Mouse (Mus musculus) ES-E14 (cell line): ENCODE measurements around the gene Klrb1c. TPM values are rescaled to one million over a fixed set of nuclear protein-coding genes. Genes with fewer than 3 reads are reported as not detected.
"Not testable (repeated sequence)": the region's sequence is repeated elsewhere in the genome, so short reads cannot be mapped to it uniquely, and the experiment has no call there.

ENCODE experiments used
- DNase-seq: peaks from one replicate; pipeline ENCODE4 v3.0.0-alpha.2; 2013; ENCODE audit warnings: low read depth, low spot score
- H3K27ac ChIP-seq: 2 replicates; pipeline ENCODE4 v1.5.1; 2012; ENCODE audit warnings: low read depth, mild to moderate bottlenecking, low read length, moderate library complexity, mixed read lengths; ENCODE audit not compliant: poor library complexity, insufficient read depth, severe bottlenecking
- H3K36me3 ChIP-seq: 2 replicates; pipeline ENCODE4 v1.6.1; 2012; ENCODE audit warnings: mild to moderate bottlenecking, low read length, moderate library complexity, mixed read lengths; ENCODE audit not compliant: control insufficient read depth, poor library complexity, insufficient read depth, severe bottlenecking
- H3K4me1 ChIP-seq, 2 experiments: fragments of 150-350 bp in 1 of 2; sonication (generic) in 1 of 2; 2 replicates each; pipeline ENCODE4 v1.6.1; 2012; ENCODE audit warnings: low read length in 2 of 2, mild to moderate bottlenecking in 1 of 2, mixed read lengths in 1 of 2; ENCODE audit not compliant: control insufficient read depth in 2 of 2, insufficient read depth in 2 of 2, poor library complexity in 1 of 2
- H3K4me3 ChIP-seq, 2 experiments: fragments of 150-350 bp in 1 of 2; sonication (generic) in 1 of 2; 2 replicates each; pipeline ENCODE4 v1.5.1; 2012; ENCODE audit warnings: low read length in 2 of 2, low read depth in 1 of 2, mild to moderate bottlenecking in 1 of 2, mixed read lengths in 1 of 2; ENCODE audit not compliant: insufficient read depth in 1 of 2, poor library complexity in 1 of 2, severe bottlenecking in 1 of 2
- H3K9ac ChIP-seq: 2 replicates; pipeline ENCODE4 v1.6.1; 2012; ENCODE audit warnings: low read depth, mild to moderate bottlenecking, low read length, mixed read lengths; ENCODE audit not compliant: poor library complexity, insufficient read depth, severe bottlenecking
- H3K9me3 ChIP-seq: fragments of 150-350 bp; sonication (generic); 2 replicates; pipeline ENCODE4 v1.6.1; 2012; ENCODE audit warnings: low read depth, mild to moderate bottlenecking, low read length; ENCODE audit not compliant: control insufficient read depth, insufficient read depth
- CHD2 ChIP-seq: IDR thresholded peaks from 2 replicates; pipeline ENCODE4 v1.6.1; 2014; ENCODE audit warnings: mild to moderate bottlenecking, low read depth, low read length, inconsistent platforms
- HCFC1 ChIP-seq: IDR thresholded peaks from 2 replicates; pipeline ENCODE4 v1.6.1; 2012; ENCODE audit warnings: low read length, inconsistent platforms, borderline replicate concordance; ENCODE audit not compliant: insufficient read depth
- MAFK ChIP-seq: IDR thresholded peaks from 2 replicates; pipeline ENCODE4 v1.6.1; 2014; ENCODE audit warnings: mild to moderate bottlenecking, low read depth, low read length, inconsistent platforms; ENCODE audit not compliant: insufficient read depth
- ZC3H11A ChIP-seq: IDR thresholded peaks from 2 replicates; pipeline ENCODE4 v1.6.1; 2012; ENCODE audit warnings: low read depth, mild to moderate bottlenecking, inconsistent platforms, low read length, borderline replicate concordance
- ZNF384 ChIP-seq: IDR thresholded peaks from 2 replicates; pipeline ENCODE4 v1.6.1; 2012; ENCODE audit warnings: low read depth, low read length, inconsistent platforms
- in situ Hi-C, 2 experiments: fragments of 600-800 bp; cut with MboI; formaldehyde crosslinking; loops; one replicate each; pipeline ENCODE4 v1.15.1; 2025; ENCODE audit warnings: low sequenced_read_pairs in 2 of 2, inconsistent platforms in 1 of 2; ENCODE audit not compliant: unreplicated experiment in 2 of 2
- total RNA-seq: library from RNA; depleted of rRNA; stranded (reverse); fragments of 300-350 nt; gene quantifications from 2 replicates; pipeline ENCODE4 v1.2.3, GENCODE M21; 2012

The Klrb1c gene
- total RNA-seq, 1 experiment: 0.13 TPM

DNA sequence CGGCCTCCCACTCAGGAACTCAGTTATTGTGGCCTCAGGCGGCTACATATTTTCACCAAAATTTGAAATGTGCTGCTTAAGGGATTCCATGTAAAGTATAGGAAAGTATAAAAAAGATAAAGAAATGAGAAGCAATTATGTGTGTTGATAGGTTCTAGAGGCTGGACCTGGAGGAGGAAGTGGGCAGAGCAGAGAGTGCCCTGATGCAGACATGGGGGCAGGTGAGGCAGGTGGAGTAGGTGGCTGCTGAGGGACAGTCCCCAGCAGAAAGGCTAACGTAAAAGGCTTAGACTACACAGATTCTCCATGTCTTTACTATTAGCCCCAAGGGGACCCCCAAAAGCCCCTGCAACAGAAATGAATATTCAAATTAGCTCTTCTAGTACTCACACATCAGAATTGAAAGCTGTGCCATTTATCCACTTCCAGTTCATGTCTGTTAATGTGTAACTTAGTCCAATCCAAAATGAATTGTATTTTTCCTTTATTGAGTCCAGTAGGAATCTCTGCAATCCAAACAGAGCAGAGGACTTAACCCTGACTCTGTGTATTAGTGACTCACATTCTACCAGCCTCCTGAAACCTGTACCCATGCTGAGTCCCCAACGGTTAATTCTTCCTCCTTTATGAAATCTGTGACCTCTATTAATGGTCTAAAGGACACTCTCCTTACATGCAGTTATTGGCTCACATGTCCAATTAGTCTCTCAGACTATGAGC lies 29.2 kb upstream of the Klrb1c start:
- in situ Hi-C loops: loop anchor here in 1 of 2 experiments (5.0 kb wide), 1 partner anchor 36 kb away; no protein-coding TSS in a partner anchor
- no peak overlapping the region for H3K9ac ChIP-seq
- H3K9me3 ChIP-seq: peaks cover 1% of the 10 kb centered on the region; the same call in 1 of the 2 replicates
- no peaks in the 10 kb centered on the region for H3K36me3 ChIP-seq
- no peak for DNase-seq
- H3K4me3 ChIP-seq: no peak overlapping the region
- no peak for TF ChIP-seq HCFC1
- no peak for TF ChIP-seq ZNF384
- no peak for TF ChIP-seq ZC3H11A
- no peak overlapping the region for H3K27ac ChIP-seq
- H3K4me1 ChIP-seq: peaks cover 0 to 3% of the 10 kb centered on the region in 2 experiments; a peak in 2 of 4 replicates

DNA sequence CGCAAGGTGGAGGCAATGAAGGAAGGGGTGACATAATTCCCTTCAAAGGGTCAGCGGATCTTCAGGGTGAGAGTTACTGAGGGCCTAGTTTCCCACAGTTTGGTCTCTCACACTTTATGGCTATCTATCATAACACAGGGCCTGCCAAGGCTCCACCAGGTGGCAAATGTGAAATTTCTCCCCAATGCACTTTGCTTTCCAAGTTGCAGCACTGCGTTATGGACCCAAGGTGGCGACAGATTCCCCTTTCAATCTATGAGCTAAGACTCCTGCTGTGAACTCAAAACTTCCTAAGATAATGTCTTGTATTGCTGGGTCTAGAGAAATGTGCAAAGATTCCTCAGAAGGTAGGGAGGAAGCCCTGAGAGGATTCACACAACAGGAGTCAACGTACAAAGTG lies 19.5 kb upstream of the Klrb1c start:
- in situ Hi-C loops: no loop called here
- H3K9me3 ChIP-seq: peaks cover 3% of the 10 kb centered on the region; the same call in 1 of the 2 replicates
- H3K4me3 ChIP-seq: no peak overlapping the region
- TF ChIP-seq MAFK (no peak), CHD2 (no peak), ZC3H11A (no peak), HCFC1 (no peak), ZNF384 (no peak)
- H3K4me1 ChIP-seq: no peaks in the 10 kb centered on the region
- no peak overlapping the region for H3K9ac ChIP-seq
- DNase-seq: no peak
- H3K27ac ChIP-seq: no peak overlapping the region
- H3K36me3 ChIP-seq: no peaks in the 10 kb centered on the region

DNA sequence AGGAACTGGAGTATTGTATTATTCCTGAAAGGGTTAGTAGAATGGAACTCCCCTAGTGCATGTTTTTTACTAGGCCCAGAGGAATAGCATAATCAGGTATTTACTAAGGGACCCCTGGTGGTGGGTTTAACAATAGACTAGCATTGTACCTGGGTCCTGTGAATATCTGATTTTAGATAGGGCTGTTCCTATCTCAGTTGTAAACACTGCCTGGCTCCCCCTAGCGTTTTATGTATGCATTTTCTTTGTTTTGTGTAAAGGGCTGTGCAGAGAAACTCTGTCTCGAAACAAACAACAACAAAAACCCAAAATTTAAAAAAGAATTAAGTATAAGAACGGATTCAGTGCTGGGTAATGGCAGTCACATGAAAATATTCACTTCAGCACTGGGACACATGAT lies 18.0 kb upstream of the Klrb1c start:
- in situ Hi-C loops: no loop called here
- Histone ChIP-seq H3K4me1 (no peaks in the 10 kb centered on the region), H3K9ac (no peak overlapping the region), H3K36me3 (no peaks in the 10 kb centered on the region), H3K9me3 (peaks cover 3% of the 10 kb centered on the region; the same call in 1 of the 2 replicates), H3K27ac (no peak overlapping the region), H3K4me3 (no peak overlapping the region)
- DNase-seq: no peak
- TF ChIP-seq ZC3H11A: no peak
- TF ChIP-seq CHD2: no peak
- TF ChIP-seq HCFC1: no peak
- TF ChIP-seq ZNF384: no peak
- TF ChIP-seq MAFK: no peak

DNA sequence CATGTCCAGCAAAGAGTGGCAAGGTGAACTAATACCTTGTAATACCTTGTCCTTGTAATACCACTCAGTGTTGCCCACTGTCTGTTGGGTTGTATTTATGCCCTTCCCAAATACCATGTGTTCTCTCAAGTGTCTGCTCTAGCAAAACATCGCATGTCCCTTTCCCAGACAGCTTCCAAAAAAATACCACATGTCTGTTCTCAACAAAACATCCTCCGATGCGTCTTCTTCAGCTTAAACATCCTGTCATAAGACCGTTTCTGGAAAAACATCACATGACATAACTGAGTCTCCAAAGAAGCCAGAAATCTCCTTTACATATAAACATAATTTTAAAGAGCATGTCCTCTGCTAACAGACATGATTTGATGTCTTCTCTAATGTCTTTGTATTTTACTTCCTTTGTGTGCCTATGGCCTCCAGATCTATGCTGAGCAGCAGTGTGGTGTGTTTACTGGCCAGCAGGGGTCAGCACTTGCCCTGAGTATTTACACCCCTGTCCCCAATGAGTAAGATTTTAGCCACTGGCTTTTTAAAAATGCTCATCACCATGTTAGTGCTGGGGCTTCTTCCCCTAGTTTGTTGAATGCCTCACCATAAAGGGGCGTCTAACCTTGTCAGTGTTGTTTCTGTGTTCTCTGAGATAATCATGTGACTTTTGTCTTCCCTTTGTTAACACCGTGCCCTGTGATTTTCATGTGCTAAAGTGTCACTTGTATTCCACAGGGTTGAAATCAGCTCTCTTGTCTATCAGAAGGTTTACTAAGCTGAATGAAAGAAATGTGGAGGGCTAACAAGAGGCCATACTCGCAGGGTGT lies 16.0 kb upstream of the Klrb1c start:
- H3K27ac ChIP-seq, H3K4me1 ChIP-seq, H3K4me3 ChIP-seq, H3K9me3 ChIP-seq, H3K36me3 ChIP-seq, H3K9ac ChIP-seq: not testable (repeated sequence)
- in situ Hi-C loops: loop anchor here in 1 of 2 experiments (5.0 kb wide), 1 partner anchor 32 kb away; no protein-coding TSS in a partner anchor
- DNase-seq: peak; percentile 35
